Mouse (Mus musculus) ZHBTc4 (cell line): ENCODE data around the gene Fam110a.
"Not testable (repeated sequence)": the region's sequence is repeated elsewhere in the genome, so short reads cannot be mapped to it uniquely, and the experiment has no call there.

ENCODE experiments used
- DNase-seq: peaks from one replicate; pipeline ENCODE4 v3.0.0-alpha.2; 2011; ENCODE audit warnings: low read depth, low spot score

Fam110a gene

GRCm38 (mm10) chr2:151997776-151998504, 17.9 kb upstream of the Fam110a start:
- peak; percentile 88 for DNase-seq

GRCm38 (mm10) chr2:151997190-151997575, 17.2 kb upstream of the Fam110a start:
- DNase-seq = not testable (repeated sequence)

GRCm38 (mm10) chr2:151996229-151997189, 16.5 kb upstream of the Fam110a start, which contains the start of gene Slc52a3:
Gene Slc52a3, plus strand, starts transcription at chr2:151996511.
- DNase-seq = peak; percentile 95

GRCm38 (mm10) chr2:151994350-151995122, 14.5 kb upstream of the Fam110a start:
- DNase-seq = peak; percentile 88

GRCm38 (mm10) chr2:151991446-151991845, 11.4 kb upstream of the Fam110a start:
- DNase-seq = peak; percentile 29

- peak; percentile 72 for DNase-seq
Observed at GRCm38 (mm10) chr2:151990985-151991394, 11.0 kb upstream of the Fam110a start.

GRCm38 (mm10) chr2:151988978-151989377, 9.0 kb upstream of the Fam110a start:
- DNase-seq = peak; percentile 28

GRCm38 (mm10) chr2:151986958-151987357, 6.9 kb upstream of the Fam110a start:
- DNase-seq = no peak

- DNase-seq = no peak
Observed at GRCm38 (mm10) chr2:151985426-151986172, 5.6 kb upstream of the Fam110a start.

- DNase-seq = no peak
Observed at GRCm38 (mm10) chr2:151984019-151984418, 4.0 kb upstream of the Fam110a start.

- no peak for DNase-seq
Observed at GRCm38 (mm10) chr2:151982476-151982875, 2.5 kb upstream of the Fam110a start.

GRCm38 (mm10) chr2:151981268-151981667, 1.2 kb upstream of the Fam110a start:
- DNase-seq = no peak

- no peak for DNase-seq
Observed at GRCm38 (mm10) chr2:151980355-151980693, 305 bp upstream of the Fam110a start.

GRCm38 (mm10) chr2:151978494-151978893, 1.5 kb downstream of the Fam110a start:
- DNase-seq = no peak

GRCm38 (mm10) chr2:151977689-151978440, 2.2 kb downstream of the Fam110a start:
- peak; percentile 70 for DNase-seq

- DNase-seq = no peak
Observed at GRCm38 (mm10) chr2:151976067-151976466, 4.0 kb downstream of the Fam110a start.

GRCm38 (mm10) chr2:151975295-151975694, 4.7 kb downstream of the Fam110a start:
- peak; percentile 31 for DNase-seq

GRCm38 (mm10) chr2:151973595-151974562, 6.1 kb downstream of the Fam110a start:
- no peak for DNase-seq
